ENCODE assay signal across 8 mouse cellular contexts in genomic region chr3:40391631-40392030, GRCm38 (mm10).
DNase-seq lines count a peak whose midpoint lies in the region; ATAC-seq and TF ChIP-seq lines count a peak whose summit lies in the region.

No protein-coding gene starts in this region.

- ATAC-seq in forebrain, embryonic 14.5 days = no peak
- ATAC-seq in stomach, postnatal 0 days (ENCODE audit: low FRiP score, low TSS enrichment) = no peak; the same call in 1 of the 2 replicates

- no peaks in the 10 kb centered on the region for H3K9me3 ChIP-seq in forebrain, embryonic 14.5 days (replicated peaks; ENCODE audit: control insufficient read depth, low read length)
- H3K9me3 ChIP-seq in stomach, postnatal 0 days (ENCODE audit: control insufficient read depth, low read length) = no peaks in the 10 kb centered on the region

- no peak overlapping the region for H3K4me3 ChIP-seq in forebrain, embryonic 14.5 days (ENCODE audit: low read depth, low read length)
- no peak overlapping the region for H3K4me3 ChIP-seq in stomach, postnatal 0 days (ENCODE audit: low read depth, low read length)

- 35% methylated on average over 6 of the region's 6 CpGs for WGBS in forebrain, embryonic 14.5 days
- 30% methylated on average over 6 of the region's 6 CpGs for WGBS in stomach, postnatal 0 days

- no peak overlapping the region for H3K4me2 ChIP-seq in forebrain, embryonic 14.5 days (ENCODE audit: low read length)
- no peak overlapping the region for H3K4me2 ChIP-seq in stomach, postnatal 0 days (replicated peaks; ENCODE audit: low read depth)

- TF ChIP-seq CTCF in stomach, postnatal 0 days (IDR thresholded peaks at IDR 0.05; ENCODE audit: low read depth) = peak; percentile 94

- no peaks in the 10 kb centered on the region for H3K27me3 ChIP-seq in forebrain, embryonic 14.5 days (replicated peaks; ENCODE audit: control insufficient read depth, insufficient read depth, low read length)
- no peaks in the 10 kb centered on the region for H3K27me3 ChIP-seq in stomach, postnatal 0 days (ENCODE audit: control insufficient read depth, insufficient read depth, low read length)

- TF ChIP-seq EP300 in stomach, postnatal 0 days (optimal IDR thresholded peaks at IDR 0.05) = no peak

- no peaks in the 10 kb centered on the region for H3K36me3 ChIP-seq in forebrain, embryonic 14.5 days (ENCODE audit: control insufficient read depth, insufficient read depth, low read length)
- H3K36me3 ChIP-seq in stomach, postnatal 0 days (ENCODE audit: control insufficient read depth, insufficient read depth, low read length) = no peaks in the 10 kb centered on the region

- no peak overlapping the region for H3K9ac ChIP-seq in forebrain, embryonic 14.5 days (ENCODE audit: low read length)
- H3K9ac ChIP-seq in stomach, postnatal 0 days (ENCODE audit: low read length) = no peak overlapping the region

- peaks cover 5% of the 10 kb centered on the region; the same call in 1 of the 2 replicates for H3K4me1 ChIP-seq in forebrain, embryonic 14.5 days (ENCODE audit: control insufficient read depth, insufficient read depth, low read length)
- H3K4me1 ChIP-seq in stomach, postnatal 0 days (replicated peaks; ENCODE audit: control insufficient read depth, insufficient read depth) = no peaks in the 10 kb centered on the region

- peak; percentile 29 for DNase-seq in gastrocnemius, adult 18-20 months (ENCODE audit: low spot score)
- DNase-seq in gastrocnemius, adult 8-10 months (ENCODE audit: low spot score in 2 of 2) = no peak
- peak; percentile 3 for DNase-seq in B cell, adult 2 months
- peak; percentile 34 for DNase-seq in brain, embryonic 18.5 days (ENCODE audit: low read depth, low spot score)
- DNase-seq in forebrain, embryonic 14.5 days (ENCODE audit: low spot score) = peak; percentile 83
- peak; percentile 64 to 67 for DNase-seq in kidney, postnatal 36 days
- peak; percentile 60 for DNase-seq in lung, postnatal 10 days
- peak; percentile 23 for DNase-seq in stomach, postnatal 0 days (ENCODE audit: low spot score)

- H3K27ac ChIP-seq in forebrain, embryonic 14.5 days (ENCODE audit: low read depth, low read length) = no peak overlapping the region
- no peak overlapping the region for H3K27ac ChIP-seq in stomach, postnatal 0 days (replicated peaks)

Comparison
In these comparisons a context has a peak if more than half of its experiments do, and no peak if none do; other contexts are left out.
1. DNase-seq: peak in gastrocnemius, adult 18-20 months (single experiment), B cell, adult 2 months (2 of 2), brain, embryonic 18.5 days (single experiment), forebrain, embryonic 14.5 days (single experiment), kidney, postnatal 36 days (2 of 2), lung, postnatal 10 days (single experiment) and stomach, postnatal 0 days (single experiment); none in gastrocnemius, adult 8-10 months (0 of 2).